Mouse (Mus musculus): Measurements from ENCODE around the gene Kcna10. TPM values are rescaled to one million over a fixed set of nuclear protein-coding genes. Genes with fewer than 3 reads are reported as not detected.

The Kcna10 gene
- polyA plus RNA-seq, 1 experiment from 2014 or later: not detected

- Histone ChIP-seq H3K27me3 (no peaks in the 10 kb centered on the region), H3K9ac (no peak overlapping the region), H3K9me3 (no peaks in the 10 kb centered on the region), H3K4me1 (no peaks in the 10 kb centered on the region), H3K4me3 (no peak overlapping the region), H3K27ac (no peak overlapping the region), H3K4me2 (no peak overlapping the region), H3K36me3 (no peaks in the 10 kb centered on the region)
- 61% methylated on average over 3 of the region's 3 CpGs for WGBS
- no peak for ATAC-seq (ENCODE audit: borderline replicate concordance, extremely low read depth, low FRiP score, low TSS enrichment)
Observed at GRCm38 (mm10) chr3:107171964-107172363, 10.9 kb upstream of the Kcna10 start.

GRCm38 (mm10) chr3:107172556-107172955, 10.3 kb upstream of the Kcna10 start:
- no peak overlapping the region for H3K4me3 ChIP-seq
- ATAC-seq (ENCODE audit: borderline replicate concordance, extremely low read depth, low FRiP score, low TSS enrichment): no peak

GRCm38 (mm10) chr3:107175486-107175885, 7.4 kb upstream of the Kcna10 start:
- Histone ChIP-seq H3K27me3 (no peaks in the 10 kb centered on the region), H3K4me2 (no peak overlapping the region), H3K4me1 (no peaks in the 10 kb centered on the region), H3K9me3 (no peaks in the 10 kb centered on the region), H3K27ac (no peak overlapping the region), H3K9ac (no peak overlapping the region), H3K4me3 (no peak overlapping the region), H3K36me3 (no peaks in the 10 kb centered on the region)
- 63% methylated on average over 4 of the region's 4 CpGs for WGBS
- no peak for ATAC-seq (ENCODE audit: borderline replicate concordance, extremely low read depth, low FRiP score, low TSS enrichment)

More at GRCm38 (mm10) chr3:107172556-107172955, 10.3 kb upstream of the Kcna10 start:
- Histone ChIP-seq H3K27me3 (no peaks in the 10 kb centered on the region), H3K9ac (no peak overlapping the region), H3K27ac (no peak overlapping the region), H3K4me2 (no peak overlapping the region), H3K9me3 (no peaks in the 10 kb centered on the region), H3K4me1 (no peaks in the 10 kb centered on the region), H3K36me3 (no peaks in the 10 kb centered on the region)
- WGBS: 64% methylated on average over 1 of the region's 1 CpGs

GRCm38 (mm10) chr3:107176501-107176900, 6.4 kb upstream of the Kcna10 start:
- Histone ChIP-seq H3K27ac (no peak overlapping the region), H3K4me2 (no peak overlapping the region), H3K9ac (no peak overlapping the region), H3K4me3 (no peak overlapping the region), H3K27me3 (no peaks in the 10 kb centered on the region), H3K9me3 (no peaks in the 10 kb centered on the region), H3K4me1 (no peaks in the 10 kb centered on the region), H3K36me3 (no peaks in the 10 kb centered on the region)
- 60% methylated on average over 9 of the region's 9 CpGs for WGBS
- ATAC-seq (ENCODE audit: borderline replicate concordance, extremely low read depth, low FRiP score, low TSS enrichment): no peak

GRCm38 (mm10) chr3:107180860-107181259, 2.0 kb upstream of the Kcna10 start:
- no peak overlapping the region for H3K4me2 ChIP-seq
- H3K4me1 ChIP-seq: no peaks in the 10 kb centered on the region
- H3K27ac ChIP-seq: no peak overlapping the region
- WGBS: 60% methylated on average over 2 of the region's 2 CpGs
- no peak for ATAC-seq (ENCODE audit: borderline replicate concordance, extremely low read depth, low FRiP score, low TSS enrichment)
- H3K9ac ChIP-seq: no peak overlapping the region
- no peaks in the 10 kb centered on the region for H3K9me3 ChIP-seq
- no peaks in the 10 kb centered on the region for H3K36me3 ChIP-seq
- no peak overlapping the region for H3K4me3 ChIP-seq
- no peaks in the 10 kb centered on the region for H3K27me3 ChIP-seq

- H3K4me1 ChIP-seq: no peaks in the 10 kb centered on the region
- no peak overlapping the region for H3K4me3 ChIP-seq
- H3K9me3 ChIP-seq: no peaks in the 10 kb centered on the region
- no peaks in the 10 kb centered on the region for H3K27me3 ChIP-seq
- H3K27ac ChIP-seq: no peak overlapping the region
- no peak overlapping the region for H3K4me2 ChIP-seq
- WGBS: 72% methylated on average over 3 of the region's 3 CpGs
- no peaks in the 10 kb centered on the region for H3K36me3 ChIP-seq
- H3K9ac ChIP-seq: no peak overlapping the region
- no peak for ATAC-seq (ENCODE audit: borderline replicate concordance, extremely low read depth, low FRiP score, low TSS enrichment)
Observed at GRCm38 (mm10) chr3:107183178-107183577, 322 bp downstream of the Kcna10 start.

- ATAC-seq (ENCODE audit: borderline replicate concordance, extremely low read depth, low FRiP score, low TSS enrichment): no peak
- Histone ChIP-seq H3K27me3 (no peaks in the 10 kb centered on the region), H3K4me1 (no peaks in the 10 kb centered on the region), H3K9ac (no peak overlapping the region), H3K27ac (no peak overlapping the region), H3K4me3 (no peak overlapping the region), H3K4me2 (no peak overlapping the region), H3K9me3 (no peaks in the 10 kb centered on the region), H3K36me3 (no peaks in the 10 kb centered on the region)
- 53% methylated on average over 3 of the region's 3 CpGs for WGBS
Observed at GRCm38 (mm10) chr3:107185597-107185996, 2.7 kb downstream of the Kcna10 start.

GRCm38 (mm10) chr3:107187022-107187421, 4.2 kb downstream of the Kcna10 start:
- ATAC-seq (ENCODE audit: borderline replicate concordance, extremely low read depth, low FRiP score, low TSS enrichment): no peak
- Histone ChIP-seq H3K9ac (no peak overlapping the region), H3K4me3 (no peak overlapping the region), H3K36me3 (no peaks in the 10 kb centered on the region), H3K4me2 (no peak overlapping the region), H3K9me3 (no peaks in the 10 kb centered on the region), H3K27me3 (no peaks in the 10 kb centered on the region), H3K4me1 (no peaks in the 10 kb centered on the region), H3K27ac (no peak overlapping the region)
- WGBS: 75% methylated on average over 4 of the region's 4 CpGs

- Histone ChIP-seq H3K9me3 (no peaks in the 10 kb centered on the region), H3K9ac (no peak overlapping the region), H3K4me2 (no peak overlapping the region), H3K36me3 (no peaks in the 10 kb centered on the region), H3K4me1 (no peaks in the 10 kb centered on the region), H3K27ac (no peak overlapping the region), H3K4me3 (no peak overlapping the region), H3K27me3 (no peaks in the 10 kb centered on the region)
- WGBS: 27% methylated on average over 6 of the region's 6 CpGs
- ATAC-seq (ENCODE audit: borderline replicate concordance, extremely low read depth, low FRiP score, low TSS enrichment): no peak
Observed at GRCm38 (mm10) chr3:107188226-107188899, 5.5 kb downstream of the Kcna10 start.

- 28% methylated on average over 9 of the region's 9 CpGs for WGBS
- Histone ChIP-seq H3K4me1 (peaks cover 3% of the 10 kb centered on the region), H3K4me3 (no peak overlapping the region), H3K27ac (no peak overlapping the region), H3K27me3 (no peaks in the 10 kb centered on the region), H3K36me3 (no peaks in the 10 kb centered on the region), H3K4me2 (no peak overlapping the region), H3K9ac (no peak overlapping the region), H3K9me3 (no peaks in the 10 kb centered on the region)
- no peak for ATAC-seq (ENCODE audit: borderline replicate concordance, extremely low read depth, low FRiP score, low TSS enrichment)
Observed at GRCm38 (mm10) chr3:107201310-107202180, 18.7 kb downstream of the Kcna10 start.

- Histone ChIP-seq H3K4me1 (peaks cover 15% of the 10 kb centered on the region), H3K4me3 (no peak overlapping the region), H3K9ac (no peak overlapping the region), H3K27ac (no peak overlapping the region), H3K9me3 (no peaks in the 10 kb centered on the region), H3K27me3 (no peaks in the 10 kb centered on the region), H3K36me3 (no peaks in the 10 kb centered on the region), H3K4me2 (no peak overlapping the region)
- WGBS: 75% methylated on average over 3 of the region's 3 CpGs
- ATAC-seq (ENCODE audit: borderline replicate concordance, extremely low read depth, low FRiP score, low TSS enrichment): no peak
Observed at GRCm38 (mm10) chr3:107204413-107204812, 21.6 kb downstream of the Kcna10 start.

- no peak overlapping the region for H3K4me2 ChIP-seq
- peaks cover 15% of the 10 kb centered on the region for H3K4me1 ChIP-seq
- no peak for ATAC-seq (ENCODE audit: borderline replicate concordance, extremely low read depth, low FRiP score, low TSS enrichment)
- H3K9ac ChIP-seq: no peak overlapping the region
- no peaks in the 10 kb centered on the region for H3K27me3 ChIP-seq
- H3K36me3 ChIP-seq: no peaks in the 10 kb centered on the region
- no peaks in the 10 kb centered on the region for H3K9me3 ChIP-seq
- H3K27ac ChIP-seq: no peak overlapping the region
- no peak overlapping the region for H3K4me3 ChIP-seq
Observed at GRCm38 (mm10) chr3:107205170-107205569, 22.3 kb downstream of the Kcna10 start.
